Mouse (Mus musculus) CH12.LX (cell line): ENCODE measurements at regions not wholly inside any gene's neighbourhood (a gene's known extent, or its start where the extent isn't known, plus 50 kb on each side); places are given as distances from the start of the nearest gene placed in this dataset.

Experiments used
- DNase-seq: peaks from one replicate; pipeline ENCODE4 v3.0.0-alpha.2; 2013; ENCODE audit errors: extremely low read depth
- H3K27ac ChIP-seq: 2 replicates; pipeline ENCODE4 v1.5.1; 2012; ENCODE audit warnings: low read depth, mild to moderate bottlenecking, control low read depth, moderate library complexity; ENCODE audit not compliant: insufficient read depth
- H3K27me3 ChIP-seq: replicated peaks from 2 replicates; pipeline ENCODE3; 2012; ENCODE audit warnings: inconsistent platforms
- H3K36me3 ChIP-seq, 2 experiments: replicated peaks in 1 of 2; 2 replicates each; pipeline versions ENCODE3 to v1.6.1; 2012; ENCODE audit warnings: inconsistent platforms in 1 of 2, low read length in 1 of 2, mild to moderate bottlenecking in 1 of 2, mixed read lengths in 1 of 2, moderate library complexity in 1 of 2; ENCODE audit not compliant: control insufficient read depth in 1 of 2, insufficient read depth in 1 of 2
- H3K4me1 ChIP-seq, 2 experiments: 2 replicates each; pipeline ENCODE4 v1.6.1; 2012; ENCODE audit warnings: inconsistent platforms in 1 of 2, moderate library complexity in 1 of 2; ENCODE audit not compliant: insufficient read depth in 2 of 2, control insufficient read depth in 1 of 2
- H3K4me2 ChIP-seq: 2 replicates; pipeline ENCODE4 v1.6.1; 2012; ENCODE audit warnings: low read depth, mild to moderate bottlenecking, control low read depth; ENCODE audit not compliant: poor library complexity, insufficient read depth, severe bottlenecking
- H3K4me3 ChIP-seq, 3 experiments: fragments of 150-350 bp in 1 of 3; sonication (generic) in 1 of 3; replicated peaks in 1 of 3; 2 replicates each; pipeline versions ENCODE3 to v1.5.1; 2011 to 2012; ENCODE audit warnings: low read depth in 2 of 3, low read length in 2 of 3, mild to moderate bottlenecking in 2 of 3, moderate library complexity in 2 of 3, control low read depth in 1 of 3, improper control_type of control experiment in 1 of 3, inconsistent platforms in 1 of 3, mixed read lengths in 1 of 3; ENCODE audit not compliant: poor library complexity in 1 of 3
- H3K79me2 ChIP-seq: replicated peaks from 2 replicates; pipeline ENCODE4 v1.6.1; 2012; ENCODE audit warnings: mild to moderate bottlenecking, moderate library complexity; ENCODE audit not compliant: control insufficient read depth, poor library complexity, insufficient read depth, severe bottlenecking; ENCODE audit errors: extremely low read depth
- H3K9ac ChIP-seq: 2 replicates; pipeline ENCODE4 v1.6.1; 2012; ENCODE audit warnings: low read depth, mild to moderate bottlenecking, control low read depth, moderate library complexity; ENCODE audit not compliant: insufficient read depth
- H3K9me3 ChIP-seq: replicated peaks from 2 replicates; pipeline ENCODE3; 2012; ENCODE audit warnings: low read length, inconsistent platforms, mixed read lengths
- CHD1 ChIP-seq: IDR thresholded peaks from 2 replicates; pipeline ENCODE4 v1.6.1; 2012; ENCODE audit warnings: low read depth, low read length, improper control_type of control experiment, inconsistent platforms
- CHD2 ChIP-seq: IDR thresholded peaks from 2 replicates; pipeline ENCODE4 v1.6.1; 2011; ENCODE audit warnings: low read length, improper control_type of control experiment
- CTCF ChIP-seq, 2 experiments: IDR thresholded peaks in 1 of 2; conservative IDR thresholded peaks in 1 of 2; 2 replicates each; pipeline ENCODE4 v1.5.1; 2011 to 2012; ENCODE audit warnings: low read depth in 2 of 2, low read length in 2 of 2, improper control_type of control experiment in 1 of 2, inconsistent platforms in 1 of 2, mild to moderate bottlenecking in 1 of 2, moderate library complexity in 1 of 2
- ELF1 ChIP-seq: IDR thresholded peaks from 2 replicates; pipeline ENCODE4 v1.6.1; 2014; ENCODE audit warnings: low read depth, mild to moderate bottlenecking, inconsistent platforms, low read length, improper control_type of control experiment
- EP300 ChIP-seq: IDR thresholded peaks from 2 replicates; pipeline ENCODE4 v1.6.1; 2011; ENCODE audit warnings: low read length, improper control_type of control experiment
- ETS1 ChIP-seq: conservative IDR thresholded peaks from 2 replicates; pipeline ENCODE4 v1.6.1; 2012; ENCODE audit warnings: low read depth, mild to moderate bottlenecking, inconsistent platforms, low read length, improper control_type of control experiment, moderate library complexity
- GABPA ChIP-seq: IDR thresholded peaks from 2 replicates; pipeline ENCODE4 v1.6.1; 2012; ENCODE audit warnings: low read depth, low read length, improper control_type of control experiment, inconsistent platforms; ENCODE audit not compliant: insufficient replicate concordance
- IRF4 ChIP-seq: IDR thresholded peaks from 2 replicates; pipeline ENCODE4 v1.6.1; 2014; ENCODE audit warnings: low read depth, mild to moderate bottlenecking, inconsistent platforms, low read length, improper control_type of control experiment
- JUN ChIP-seq: IDR thresholded peaks from 2 replicates; pipeline ENCODE4 v1.6.1; 2011; ENCODE audit warnings: low read depth, mild to moderate bottlenecking, low read length, improper control_type of control experiment, moderate library complexity; ENCODE audit not compliant: insufficient read depth
- JUND ChIP-seq: conservative IDR thresholded peaks from 2 replicates; pipeline ENCODE4 v1.6.1; 2011; ENCODE audit warnings: low read depth, low read length, improper control_type of control experiment
- MAX ChIP-seq: IDR thresholded peaks from 2 replicates; pipeline ENCODE4 v1.6.1; 2011; ENCODE audit warnings: low read length, improper control_type of control experiment
- MEF2A ChIP-seq: IDR thresholded peaks from 2 replicates; pipeline ENCODE4 v1.6.1; 2014; ENCODE audit warnings: low read depth, mild to moderate bottlenecking, inconsistent platforms, low read length, improper control_type of control experiment, borderline replicate concordance
- MXI1 ChIP-seq: IDR thresholded peaks from 2 replicates; pipeline ENCODE4 v1.6.1; 2011; ENCODE audit warnings: mild to moderate bottlenecking, low read depth, low read length, improper control_type of control experiment
- MYC ChIP-seq: IDR thresholded peaks from 2 replicates; pipeline ENCODE4 v1.6.1; 2011; ENCODE audit warnings: low read depth, mild to moderate bottlenecking, improper control_type of control experiment, low read length
- NRF1 ChIP-seq: IDR thresholded peaks from 2 replicates; pipeline ENCODE4 v1.6.1; 2014; ENCODE audit warnings: low read depth, mild to moderate bottlenecking, inconsistent platforms, low read length, improper control_type of control experiment, moderate library complexity
- POLR2A ChIP-seq: IDR thresholded peaks from 2 replicates; pipeline ENCODE4 v1.6.1; 2011; ENCODE audit warnings: low read depth, mild to moderate bottlenecking, improper control_type of control experiment, low read length
- POLR2AphosphoS2 ChIP-seq: IDR thresholded peaks from 2 replicates; pipeline ENCODE4 v1.6.1; 2011; ENCODE audit warnings: low read depth, low read length, improper control_type of control experiment
- RAD21 ChIP-seq: IDR thresholded peaks from 2 replicates; pipeline ENCODE4 v1.6.1; 2011; ENCODE audit warnings: low read depth, mild to moderate bottlenecking, low read length, improper control_type of control experiment, moderate library complexity
- RCOR1 ChIP-seq: conservative IDR thresholded peaks from 2 replicates; pipeline ENCODE4 v1.6.1; 2012; ENCODE audit warnings: low read depth, mild to moderate bottlenecking, inconsistent platforms, low read length, improper control_type of control experiment
- TCF12 ChIP-seq: IDR thresholded peaks from 2 replicates; pipeline ENCODE4 v1.6.1; 2014; ENCODE audit warnings: low read depth, mild to moderate bottlenecking, inconsistent platforms, low read length, improper control_type of control experiment
- UBTF ChIP-seq: IDR thresholded peaks from 2 replicates; pipeline ENCODE4 v1.6.1; 2012; ENCODE audit warnings: low read depth, mild to moderate bottlenecking, inconsistent platforms, low read length, improper control_type of control experiment, moderate library complexity
- USF1 ChIP-seq: IDR thresholded peaks from 2 replicates; pipeline ENCODE4 v1.6.1; 2014; ENCODE audit warnings: low read depth, mild to moderate bottlenecking, inconsistent platforms, low read length, improper control_type of control experiment
- USF2 ChIP-seq: conservative IDR thresholded peaks from 2 replicates; pipeline ENCODE4 v1.6.1; 2011; ENCODE audit warnings: low read depth, low read length, improper control_type of control experiment
- ZC3H11A ChIP-seq: IDR thresholded peaks from 2 replicates; pipeline ENCODE4 v1.6.1; 2012; ENCODE audit warnings: low read depth, mild to moderate bottlenecking, inconsistent platforms, low read length, improper control_type of control experiment
- ZNF384 ChIP-seq: IDR thresholded peaks from 2 replicates; pipeline ENCODE4 v1.6.1; 2012; ENCODE audit warnings: low read depth, low read length, improper control_type of control experiment, inconsistent platforms
- dilution Hi-C: fragments of 300-500 bp; cut with MboI; formaldehyde crosslinking; loops from 2 replicates; pipeline ENCODE4 v1.14.3; 2020; ENCODE audit warnings: low sequenced_read_pairs; ENCODE audit not compliant: extremely low pct_unique_long_range_greater_than_20kb, extremely low pct_ligation_motif_present
- in situ Hi-C: fragments of 300-500 bp; cut with MboI; formaldehyde crosslinking; loops from 3 replicates; pipeline ENCODE4 v1.14.3; 2019; ENCODE audit warnings: low sequenced_read_pairs, low pct_ligation_motif_present, low pct_unique_long_range_greater_than_20kb, mixed read lengths

DNA sequence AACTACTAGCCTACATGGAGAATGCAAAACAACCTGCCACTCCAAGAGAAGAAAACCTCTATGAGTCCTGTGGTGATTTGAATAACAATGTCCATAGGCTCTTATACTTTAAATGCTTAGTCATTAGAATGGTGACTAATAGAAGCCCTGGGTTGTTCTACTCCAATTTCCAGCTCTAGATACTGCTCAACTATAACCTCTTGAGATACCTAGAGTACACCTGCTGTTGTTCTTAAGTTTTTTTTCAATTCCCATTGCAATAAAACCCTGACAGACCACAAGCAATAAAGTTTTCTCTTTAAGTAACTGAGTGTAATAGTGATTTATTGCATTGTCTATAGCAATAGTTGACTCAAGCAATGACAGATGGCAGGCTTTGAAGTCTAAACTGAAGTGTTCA lies 491.0 kb downstream of the Epha7 start:
- H3K27me3 ChIP-seq: no peaks in the 10 kb centered on the region
- peaks cover 18% of the 10 kb centered on the region for H3K9me3 ChIP-seq
- in situ Hi-C loops (no loop called here), dilution Hi-C loops (no loop called here)
- H3K9ac ChIP-seq: no peak overlapping the region
- H3K4me1 ChIP-seq: no peaks in the 10 kb centered on the region
- no peaks in the 10 kb centered on the region for H3K36me3 ChIP-seq
- no peak for DNase-seq
- no peaks in the 10 kb centered on the region for H3K79me2 ChIP-seq
- H3K4me3 ChIP-seq: no peak overlapping the region
- no peak overlapping the region for H3K27ac ChIP-seq
- no peak overlapping the region for H3K4me2 ChIP-seq
- TF ChIP-seq RAD21: no peak
- no peak for TF ChIP-seq MYC
- no peak for TF ChIP-seq CHD2
- no peak for TF ChIP-seq MAX
- TF ChIP-seq USF1: no peak
- TF ChIP-seq CTCF (conservative IDR thresholded peaks at IDR 0.05 in 1 of 2, IDR thresholded peaks at IDR 0.05 in 1 of 2; ENCODE audit: low read depth in 2 of 2, low read length in 2 of 2): no peak
- no peak for TF ChIP-seq EP300
- TF ChIP-seq MEF2A: no peak
- TF ChIP-seq MXI1: no peak
- TF ChIP-seq ELF1: no peak
- no peak for TF ChIP-seq ZC3H11A
- no peak for TF ChIP-seq ZNF384
- TF ChIP-seq POLR2A: no peak
- no peak for TF ChIP-seq JUND
- TF ChIP-seq USF2: no peak
- TF ChIP-seq RCOR1: no peak
- TF ChIP-seq ETS1: no peak
- no peak for TF ChIP-seq NRF1
- no peak for TF ChIP-seq CHD1

DNA sequence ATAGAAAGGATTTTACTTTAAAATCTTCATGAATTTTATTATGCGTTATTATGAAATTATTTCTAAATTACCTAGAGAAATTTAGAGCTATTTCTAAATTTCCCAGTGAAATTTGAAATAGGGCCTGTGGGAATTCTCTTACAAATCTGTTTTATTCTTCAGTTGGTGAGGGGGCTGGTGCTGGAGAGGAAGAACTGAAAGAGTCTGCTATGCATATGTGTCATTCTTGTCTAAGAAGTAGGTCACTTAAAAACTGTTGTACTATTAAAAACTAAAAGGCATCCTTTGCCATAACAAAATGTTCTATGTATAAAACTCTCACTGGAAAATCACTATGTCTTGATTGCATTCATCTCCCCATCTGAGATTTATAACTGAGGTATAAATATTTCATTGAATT lies 494.3 kb downstream of the Epha7 start:
- no peak overlapping the region for H3K4me2 ChIP-seq
- H3K4me3 ChIP-seq: no peak overlapping the region
- no peak for TF ChIP-seq RAD21
- no peak for TF ChIP-seq CTCF (conservative IDR thresholded peaks at IDR 0.05 in 1 of 2, IDR thresholded peaks at IDR 0.05 in 1 of 2; ENCODE audit: low read depth in 2 of 2, low read length in 2 of 2)
- TF ChIP-seq POLR2A: no peak
- no peak for TF ChIP-seq POLR2AphosphoS2
- no peak for TF ChIP-seq ZC3H11A
- TF ChIP-seq JUND: no peak
- no peak for TF ChIP-seq IRF4
- no peak for TF ChIP-seq TCF12
- TF ChIP-seq GABPA: no peak
- no peak for TF ChIP-seq UBTF
- no peak for TF ChIP-seq CHD2
- TF ChIP-seq JUN: no peak
- TF ChIP-seq, all 38 proteins: peak for 0
- no peaks in the 10 kb centered on the region for H3K27me3 ChIP-seq
- in situ Hi-C loops (no loop called here), dilution Hi-C loops (no loop called here)
- H3K79me2 ChIP-seq: no peaks in the 10 kb centered on the region
- H3K27ac ChIP-seq: no peak overlapping the region
- no peak for DNase-seq
- H3K9ac ChIP-seq: no peak overlapping the region
- peaks cover 15% of the 10 kb centered on the region for H3K9me3 ChIP-seq
- H3K36me3 ChIP-seq: no peaks in the 10 kb centered on the region
- H3K4me1 ChIP-seq: no peaks in the 10 kb centered on the region
